Mouse (Mus musculus): ENCODE measurements at regions not wholly inside any gene's neighbourhood (a gene's known extent, or its start where the extent isn't known, plus 50 kb on each side); places are given as distances from the start of the nearest gene placed in this dataset.

- in situ Hi-C loops (cut with MboI, MseI): no loop called here
These were observed 257.1 kb downstream of the Tle4 start for GRCm38 (mm10) chr19:14340759-14341158.

DNA sequence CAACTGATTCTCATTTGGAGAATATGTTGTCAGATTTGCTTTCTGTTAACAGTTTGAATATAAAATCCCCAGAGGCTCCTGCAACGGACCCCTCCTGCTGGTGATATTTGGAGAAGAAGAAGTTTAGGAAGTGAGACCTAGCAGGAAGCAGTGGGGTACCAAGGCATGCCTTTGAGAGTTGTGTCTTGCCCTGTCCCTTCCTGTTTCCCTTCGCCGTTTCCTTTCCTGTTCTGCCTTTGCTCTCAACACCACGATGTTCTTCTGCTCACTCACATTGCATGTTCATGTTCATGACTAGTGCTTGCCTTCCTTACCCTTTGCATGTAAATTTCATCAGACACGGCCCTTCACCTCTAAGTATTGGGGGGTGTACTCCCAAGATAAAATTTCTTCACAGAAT is 254.0 kb downstream of the Tle4 start:
- in situ Hi-C loops (cut with MboI, MseI): no loop called here

- in situ Hi-C loops (cut with MboI, MseI): no loop called here
These were observed 253.4 kb downstream of the Tle4 start for GRCm38 (mm10) chr19:14344467-14344866.

GRCm38 (mm10) chr19:14347026-14347425 is 250.8 kb downstream of the Tle4 start:
- in situ Hi-C loops (cut with MboI, MseI): no loop called here

DNA sequence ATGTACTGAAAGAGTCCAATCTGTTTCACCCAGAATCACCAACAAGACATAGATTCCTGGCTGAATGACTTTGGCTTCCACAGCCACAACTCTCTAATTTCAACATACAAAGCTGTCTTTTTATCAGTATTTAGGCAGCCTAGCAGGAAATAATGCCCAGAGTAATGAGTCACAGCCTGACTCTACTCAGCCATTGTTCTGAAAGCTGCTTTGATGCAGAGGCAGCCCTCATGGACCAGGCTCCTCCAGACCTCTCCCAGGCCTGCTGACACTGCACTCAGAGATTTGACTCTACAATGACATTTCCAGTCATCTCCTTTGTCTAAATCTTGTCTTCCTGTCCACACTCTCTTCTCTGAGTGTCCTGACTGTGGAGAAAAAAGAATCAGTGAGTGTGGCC is 250.4 kb downstream of the Tle4 start:
- in situ Hi-C loops (cut with MboI, MseI): no loop called here

GRCm38 (mm10) chr19:14349753-14350152 is 248.1 kb downstream of the Tle4 start:
- in situ Hi-C loops (cut with MboI, MseI): no loop called here

GRCm38 (mm10) chr19:14351728-14352340 is 246.0 kb downstream of the Tle4 start:
- in situ Hi-C loops (cut with MboI, MseI): no loop called here

DNA sequence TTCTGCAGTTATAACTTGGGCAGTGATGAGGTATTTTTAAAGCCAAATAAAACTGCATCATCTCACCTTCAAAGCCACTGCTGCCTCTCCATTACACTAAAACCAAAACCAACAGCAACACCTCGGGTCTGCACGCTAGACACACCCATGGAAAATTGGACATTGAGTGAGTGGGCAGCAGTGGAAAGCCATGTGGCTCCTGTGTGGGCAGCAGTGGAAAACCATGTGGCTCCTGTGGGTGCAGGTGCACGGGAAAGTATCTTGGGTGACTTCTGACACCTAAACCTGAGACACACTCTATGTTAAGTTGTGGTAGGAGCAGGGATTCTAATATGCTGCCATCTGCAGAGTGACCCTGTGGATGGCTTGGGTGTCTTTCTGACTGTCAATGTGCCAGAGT is 245.3 kb downstream of the Tle4 start:
- in situ Hi-C loops (cut with MboI, MseI): no loop called here

- in situ Hi-C loops (cut with MboI, MseI): no loop called here
These were observed 244.7 kb downstream of the Tle4 start for GRCm38 (mm10) chr19:14353151-14353550.

- in situ Hi-C loops (cut with MboI, MseI): no loop called here
These were observed 242.7 kb downstream of the Tle4 start for GRCm38 (mm10) chr19:14355128-14355527.

- in situ Hi-C loops (cut with MboI, MseI): no loop called here
These were observed 241.9 kb downstream of the Tle4 start for GRCm38 (mm10) chr19:14355946-14356345.

DNA sequence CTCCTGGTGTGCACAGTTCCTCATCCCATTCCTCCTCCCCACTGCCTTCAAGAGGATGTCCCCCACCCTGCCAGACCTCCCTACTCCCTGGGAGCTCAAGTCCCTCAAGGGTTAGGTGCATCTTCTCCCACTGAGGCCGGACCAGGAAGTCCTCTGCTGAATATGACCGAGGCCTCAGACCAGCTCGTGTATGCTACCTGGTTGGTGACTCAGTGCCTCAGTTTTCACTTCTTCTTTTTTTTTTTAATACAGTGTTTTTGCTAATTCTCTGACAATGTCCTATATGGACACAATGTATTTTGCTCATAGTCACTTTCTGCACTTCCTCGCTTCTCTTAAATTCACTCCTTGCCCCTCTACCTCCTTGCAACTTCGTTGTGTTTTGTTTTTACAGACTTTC is 237.2 kb downstream of the Tle4 start:
- in situ Hi-C loops (cut with MboI, MseI): no loop called here

GRCm38 (mm10) chr19:14369098-14369604 is 228.7 kb downstream of the Tle4 start:
- in situ Hi-C loops (cut with MboI, MseI): no loop called here

GRCm38 (mm10) chr19:14371360-14371759 is 226.5 kb downstream of the Tle4 start:
- in situ Hi-C loops (cut with MboI, MseI): no loop called here

DNA sequence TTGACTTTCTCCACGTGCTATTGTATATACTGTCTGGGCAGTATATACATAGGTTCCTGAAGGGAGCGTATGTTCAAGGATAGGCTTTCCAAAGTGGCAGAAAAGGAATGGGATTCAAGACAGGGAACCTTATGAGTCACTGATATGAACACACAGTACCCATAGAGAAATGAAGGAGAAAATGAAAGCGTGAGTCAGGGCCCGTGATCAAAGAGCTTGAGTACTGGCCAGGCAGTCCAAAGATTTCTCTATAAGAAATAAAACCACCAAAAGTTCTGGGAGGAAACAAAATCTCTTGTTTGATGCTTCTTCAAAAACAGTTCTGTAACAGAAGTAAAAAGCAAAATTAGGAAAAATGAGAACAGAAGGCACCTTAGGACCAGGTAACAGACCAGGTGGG is 223.9 kb downstream of the Tle4 start:
- in situ Hi-C loops (cut with MboI, MseI): no loop called here

DNA sequence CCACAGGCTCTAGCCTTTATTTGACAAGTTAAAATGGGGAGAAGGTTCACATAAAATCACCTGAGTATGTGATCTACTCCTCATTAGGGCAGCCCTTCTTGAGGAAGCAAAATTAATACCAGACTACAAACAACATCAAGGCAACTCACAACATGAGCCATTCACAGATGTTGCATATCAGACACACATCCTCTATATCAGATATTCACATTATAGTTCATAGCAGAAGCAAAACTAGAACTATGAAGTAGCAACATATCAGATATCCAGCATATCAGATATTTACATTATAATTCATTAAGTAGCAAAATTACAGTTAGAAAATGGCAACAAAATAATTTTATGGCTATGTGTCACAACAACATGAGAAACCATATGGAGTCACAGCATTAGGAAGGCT is 217.0 kb downstream of the Tle4 start:
- in situ Hi-C loops (cut with MboI, MseI): no loop called here

GRCm38 (mm10) chr19:14387796-14388195 is 210.1 kb downstream of the Tle4 start:
- in situ Hi-C loops (cut with MboI, MseI): no loop called here

- in situ Hi-C loops (cut with MboI, MseI): no loop called here
These were observed 209.3 kb downstream of the Tle4 start for GRCm38 (mm10) chr19:14388539-14388938.

DNA sequence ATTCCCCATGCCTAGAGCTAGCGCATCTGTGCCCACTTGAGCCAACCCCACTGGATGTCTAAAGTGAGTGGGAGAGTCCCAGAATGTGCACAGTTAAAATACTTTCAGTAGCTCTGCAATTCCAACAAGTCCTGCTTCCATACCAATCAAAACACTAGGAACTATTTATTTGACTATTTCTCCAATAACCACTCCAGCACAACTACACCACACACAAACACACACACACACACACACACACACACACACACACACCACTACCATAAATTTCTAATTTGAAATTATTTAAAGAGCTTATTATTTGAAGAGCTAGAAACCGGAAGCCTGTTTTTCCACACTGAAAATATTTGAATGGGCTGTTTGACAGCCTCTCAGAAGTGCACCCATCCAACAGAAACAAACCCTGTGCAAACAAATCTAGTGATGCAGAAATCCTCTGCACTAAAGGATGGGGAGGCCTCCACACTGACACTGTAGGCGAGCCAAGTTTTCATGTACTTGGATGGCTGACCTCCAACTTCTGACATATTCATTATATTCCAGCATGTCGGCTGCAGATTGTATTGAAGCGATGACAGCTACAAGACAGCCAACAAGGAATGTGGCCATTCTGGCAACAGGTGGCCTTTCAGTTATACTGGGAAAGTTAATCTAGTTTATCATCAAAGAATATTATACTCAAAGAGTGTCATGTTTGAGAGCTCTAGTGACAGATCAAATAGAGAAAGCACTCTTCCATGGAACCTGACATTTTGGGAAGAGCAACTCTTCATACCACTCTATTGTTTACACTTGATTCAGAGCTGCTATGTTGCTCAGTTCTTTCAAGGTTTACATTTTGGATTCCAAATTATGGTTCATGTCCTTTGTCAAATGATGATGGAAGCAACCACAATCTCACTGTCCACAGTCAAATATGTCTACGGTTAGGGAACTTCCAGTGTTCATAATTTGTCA is 207.7 kb downstream of the Tle4 start:
- in situ Hi-C loops (cut with MboI, MseI): no loop called here

DNA sequence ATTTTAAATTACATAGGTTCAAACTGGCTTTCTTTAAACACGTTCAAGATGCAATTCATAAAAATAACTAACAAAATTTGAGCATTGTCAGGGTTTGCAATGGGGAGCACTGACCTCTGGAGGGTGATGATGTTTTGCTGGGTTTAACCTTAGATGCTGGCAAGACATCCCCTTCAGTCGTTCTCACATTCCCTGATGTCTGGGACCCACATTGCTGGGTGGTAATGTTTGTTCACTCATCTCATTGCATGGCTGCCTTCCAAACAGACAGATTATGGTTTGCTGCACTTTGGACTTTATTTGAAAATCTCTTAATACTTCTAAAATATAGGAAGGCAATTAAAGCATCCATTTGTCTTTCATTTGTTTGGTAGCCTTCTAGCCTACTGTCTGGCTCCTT is 206.9 kb downstream of the Tle4 start:
- in situ Hi-C loops (cut with MboI, MseI): no loop called here

Measured in regulatory T cell (primary cell).